Mouse (Mus musculus) NIH3T3 (cell line): ENCODE measurements at regions not wholly inside any gene's neighbourhood (a gene's known extent, or its start where the extent isn't known, plus 50 kb on each side); places are given as distances from the start of the nearest gene placed in this dataset.

ENCODE experiments used
- DNase-seq: peaks from one replicate; pipeline ENCODE4 v3.0.0-alpha.2; 2012; ENCODE audit warnings: low read depth

- DNase-seq: no peak
These were observed 359.4 kb upstream of the Cdh11 start for GRCm38 (mm10) chr8:103144835-103145234.

GRCm38 (mm10) chr8:103148013-103148412 lies 362.6 kb upstream of the Cdh11 start:
- no peak for DNase-seq

DNA sequence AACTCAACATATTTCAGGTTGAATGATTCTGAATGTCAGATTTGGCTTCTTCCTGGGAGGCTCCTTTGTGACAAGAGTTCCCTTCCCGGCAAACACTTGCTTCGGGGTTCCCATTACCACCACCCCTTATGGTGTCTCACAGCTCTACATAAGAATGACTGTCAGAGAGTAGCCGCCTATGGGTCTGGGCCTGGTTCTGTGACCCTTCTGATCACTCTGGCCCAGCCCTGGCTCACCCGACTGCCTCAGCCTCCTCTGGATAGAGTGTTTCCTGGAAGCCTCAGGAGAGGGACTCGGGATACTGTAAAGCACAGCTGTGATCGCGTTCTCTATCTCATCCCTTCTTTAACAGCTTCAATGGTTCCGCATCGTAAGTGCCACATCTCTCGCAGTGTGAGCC lies 363.0 kb upstream of the Cdh11 start:
- DNase-seq: no peak

DNA sequence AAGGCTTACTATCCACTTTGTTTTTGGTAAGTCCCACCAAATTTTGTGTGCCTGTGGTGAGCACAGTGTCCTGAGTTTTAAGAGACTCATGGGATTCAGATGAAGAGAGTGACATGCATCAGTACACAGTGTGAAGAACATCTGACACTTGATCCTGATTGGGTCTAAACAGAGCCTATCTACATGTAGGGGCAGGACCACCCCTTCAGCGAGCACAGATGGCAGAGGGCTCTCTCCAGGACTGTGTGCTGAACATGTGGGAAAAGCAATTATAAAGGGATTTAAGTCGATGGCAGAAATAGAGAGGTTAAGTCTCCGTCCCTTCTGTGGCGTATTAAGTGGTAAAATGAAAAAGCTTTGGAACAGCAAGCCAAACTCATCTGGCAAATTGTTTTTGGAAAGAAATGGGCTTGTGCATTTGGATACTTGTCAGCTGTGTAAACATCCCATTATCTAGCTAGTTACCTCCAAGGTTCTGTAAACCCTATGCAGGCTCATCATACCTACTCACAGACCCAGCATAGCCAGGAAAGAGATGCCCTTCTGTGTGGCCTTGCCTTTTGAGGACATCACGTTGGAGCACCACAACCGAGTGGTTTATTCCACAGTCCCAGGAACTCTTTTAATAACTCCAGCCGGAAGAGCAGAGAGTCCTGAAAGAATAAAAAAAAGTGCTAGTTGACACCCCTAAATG lies 381.3 kb upstream of the Cdh11 start:
- DNase-seq: no peak

GRCm38 (mm10) chr8:103173313-103173712 lies 387.9 kb upstream of the Cdh11 start:
- DNase-seq: no peak

DNA sequence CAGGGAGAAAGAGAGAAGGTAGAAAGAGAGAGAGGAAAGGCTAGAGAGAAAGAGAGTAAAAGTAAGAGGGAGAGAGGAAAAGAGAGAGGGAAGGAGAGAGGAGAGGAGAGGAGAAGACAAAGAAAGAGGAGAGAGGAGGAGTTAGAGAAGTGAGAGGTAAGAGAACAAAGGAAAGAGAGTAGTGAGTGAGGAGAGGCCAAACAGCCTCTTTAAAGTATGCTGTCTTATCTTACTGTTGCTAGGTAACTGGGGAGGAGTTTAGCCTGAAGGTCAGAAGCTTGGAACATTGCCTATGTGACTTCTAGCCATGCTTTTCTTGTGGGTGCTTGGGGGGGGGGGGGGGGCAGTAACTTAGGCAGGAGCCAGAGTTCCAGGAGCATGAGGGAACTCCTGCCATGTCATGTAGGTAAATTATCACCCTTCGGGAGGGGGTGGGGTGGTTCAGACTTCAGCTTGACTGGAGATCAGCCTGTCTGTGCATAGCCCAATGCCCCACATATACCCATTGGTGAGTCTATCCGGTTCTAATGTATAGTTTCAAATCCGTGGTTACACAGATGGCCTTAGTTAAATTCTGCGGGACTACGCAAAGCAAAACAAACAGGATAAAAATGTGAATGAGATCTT lies 388.5 kb upstream of the Cdh11 start:
- no peak for DNase-seq

- no peak for DNase-seq
These were observed 395.2 kb upstream of the Cdh11 start for GRCm38 (mm10) chr8:103180661-103181060.

GRCm38 (mm10) chr8:103188720-103189498 lies 403.5 kb upstream of the Cdh11 start:
- DNase-seq: no peak

DNA sequence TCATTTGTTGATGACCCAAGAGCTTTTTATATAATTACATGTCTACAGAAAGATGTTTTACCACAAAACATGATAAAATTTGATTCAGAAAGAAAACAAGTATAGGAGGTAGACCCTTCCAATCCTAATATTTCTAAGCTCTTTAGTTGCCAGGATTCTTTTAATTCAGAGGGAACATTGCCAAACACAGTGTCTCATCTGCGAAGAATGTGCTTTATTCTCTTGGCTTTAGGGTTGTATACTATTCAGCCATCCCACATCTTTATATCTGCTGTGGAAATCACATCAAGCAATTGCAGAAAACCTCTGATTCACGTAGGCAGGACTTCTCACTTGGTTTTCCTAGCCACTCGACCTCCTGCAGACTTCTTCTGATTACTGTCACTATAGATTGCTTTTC lies 412.8 kb upstream of the Cdh11 start:
- peak; percentile 40 for DNase-seq

- DNase-seq: peak; percentile 68
These were observed 414.5 kb upstream of the Cdh11 start for GRCm38 (mm10) chr8:103199696-103200615.

DNA sequence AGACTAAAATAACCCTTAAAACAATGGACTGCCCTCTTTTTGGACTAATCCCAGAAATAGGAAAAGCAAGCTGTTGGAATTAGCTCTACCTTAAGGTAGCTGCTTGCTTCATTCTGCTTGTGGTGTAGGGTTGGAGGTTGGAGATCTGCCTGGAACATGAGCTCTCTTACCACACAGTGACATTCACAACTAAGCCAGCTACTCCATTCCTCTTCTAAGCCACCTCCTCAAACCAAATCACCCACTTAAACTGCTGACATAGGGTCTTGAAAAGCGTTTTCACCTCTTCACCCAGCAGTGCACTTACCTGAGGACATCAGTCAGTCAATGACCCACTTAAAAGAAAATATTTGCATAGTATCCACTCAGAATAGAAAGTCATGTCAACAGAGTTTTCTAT lies 418.3 kb upstream of the Cdh11 start:
- no peak for DNase-seq

DNA sequence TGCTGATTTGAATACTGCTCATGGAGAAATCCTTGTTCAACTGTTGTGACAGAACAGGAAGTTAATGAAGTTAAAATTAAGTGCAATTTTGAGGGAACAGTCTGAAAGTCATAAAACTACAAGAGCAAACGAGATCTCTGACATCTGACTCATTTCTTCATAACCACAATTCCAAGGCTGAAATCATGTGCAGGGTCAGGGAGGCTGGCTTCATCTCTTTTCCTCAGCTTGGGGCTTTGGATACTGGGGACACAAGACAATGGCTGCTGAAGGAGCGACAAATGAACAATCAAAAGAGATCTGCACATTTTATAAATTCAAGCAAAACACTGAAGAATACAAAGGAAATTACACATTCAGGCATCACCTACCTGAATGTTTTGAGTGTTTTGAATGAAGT lies 429.2 kb upstream of the Cdh11 start:
- peak; percentile 28 for DNase-seq

GRCm38 (mm10) chr8:103230741-103231475 lies 445.5 kb upstream of the Cdh11 start:
- DNase-seq: no peak

GRCm38 (mm10) chr8:103234374-103234773 lies 448.9 kb upstream of the Cdh11 start:
- peak; percentile 54 for DNase-seq

GRCm38 (mm10) chr8:103235614-103236013 lies 450.2 kb upstream of the Cdh11 start:
- DNase-seq: peak; percentile 85

DNA sequence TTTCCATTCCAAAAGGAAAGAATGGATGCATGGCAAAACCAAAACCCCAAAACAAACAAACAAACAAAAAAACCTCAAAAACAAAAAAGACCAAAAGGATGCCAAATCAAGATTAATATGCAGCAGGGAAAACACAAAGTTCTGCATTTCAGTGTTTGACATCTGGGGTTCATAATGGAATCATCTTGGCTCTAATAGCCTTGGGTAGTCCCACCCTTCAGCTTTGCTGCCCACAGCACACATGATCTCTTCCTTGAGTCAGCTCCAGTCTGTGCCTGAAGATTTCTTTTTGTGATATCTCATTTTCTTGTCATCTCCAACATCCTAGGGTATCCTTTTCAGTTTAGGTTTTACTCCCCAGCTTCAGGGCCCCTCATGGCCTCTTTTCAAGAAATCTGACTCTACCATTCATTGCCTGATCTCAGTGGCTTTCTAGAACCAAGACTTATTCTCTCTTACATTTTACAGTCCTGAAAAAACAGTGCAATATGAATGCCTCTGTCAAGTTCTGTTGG lies 453.1 kb upstream of the Cdh11 start:
- DNase-seq: peak; percentile 73

- peak; percentile 34 for DNase-seq
These were observed 458.7 kb upstream of the Cdh11 start for GRCm38 (mm10) chr8:103244169-103244568.

GRCm38 (mm10) chr8:103244658-103245057 lies 459.2 kb upstream of the Cdh11 start:
- DNase-seq: no peak

GRCm38 (mm10) chr8:103245864-103246263 lies 460.4 kb upstream of the Cdh11 start:
- DNase-seq: no peak

DNA sequence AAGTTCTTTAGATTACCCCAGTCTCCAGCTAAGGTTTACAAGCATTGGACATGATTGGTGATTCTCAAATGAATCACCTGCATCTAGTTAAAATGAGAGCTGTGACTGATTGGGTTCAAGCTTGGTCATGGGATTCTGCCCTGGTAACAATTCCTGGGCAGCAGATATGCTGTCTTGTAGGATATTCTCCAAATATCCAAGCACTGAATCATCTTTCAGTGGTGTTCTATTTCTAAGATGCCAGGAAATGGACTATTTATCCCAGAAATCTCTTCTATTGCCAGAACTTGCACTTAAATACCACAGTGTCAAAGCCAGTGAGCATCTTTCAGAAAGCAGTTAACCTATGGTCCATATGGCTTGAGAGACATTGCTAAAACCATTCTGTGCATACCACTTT lies 475.8 kb upstream of the Cdh11 start:
- DNase-seq: peak; percentile 80

DNA sequence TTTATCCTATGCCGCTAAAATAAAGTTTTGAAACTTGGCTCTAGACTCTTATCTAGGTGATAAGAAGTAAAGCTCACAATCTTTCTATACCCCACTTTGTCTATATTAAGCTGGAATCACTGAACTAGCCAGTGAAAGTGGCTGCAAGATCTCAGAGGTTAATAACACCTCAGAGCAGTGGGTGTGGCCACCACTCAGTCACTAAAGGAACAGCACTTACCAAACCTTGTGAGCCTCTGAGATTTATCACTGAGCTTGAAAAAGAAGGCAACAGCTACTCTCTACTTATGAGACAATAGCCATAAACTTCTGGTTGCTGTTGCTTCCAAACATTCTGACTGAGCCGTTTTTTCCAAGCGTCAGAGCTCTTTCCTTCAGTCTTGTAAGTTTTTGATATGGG lies 484.6 kb upstream of the Cdh11 start:
- DNase-seq: no peak
